Mouse (Mus musculus) limb, embryonic 15.5 days (tissue): ENCODE data around the gene Metrnl. TPM values are rescaled to one million over a fixed set of nuclear protein-coding genes. Genes with fewer than 3 reads are reported as not detected.

Source experiments
- ATAC-seq: fragments of 200-750 bp; cut with Nextera tagmentation; 2 replicates; pipeline ENCODE4 v1.8.0; 2017; ENCODE audit warnings: low read depth, moderate TSS enrichment; ENCODE audit not compliant: insufficient number of reproducible peaks, low FRiP score, low TSS enrichment
- H3K27ac ChIP-seq: fragments of 300-500 bp; sonication (generic); 2 replicates; pipeline ENCODE4 v1.5.1; 2015; ENCODE audit warnings: moderate library complexity, mild to moderate bottlenecking, inconsistent platforms
- H3K27me3 ChIP-seq: fragments of 300-500 bp; sonication (generic); 2 replicates; pipeline ENCODE4 v1.6.1; 2015; ENCODE audit warnings: inconsistent platforms
- H3K36me3 ChIP-seq: fragments of 300-500 bp; sonication (generic); 2 replicates; pipeline ENCODE4 v1.6.1; 2015; ENCODE audit warnings: inconsistent platforms
- H3K4me1 ChIP-seq: fragments of 300-500 bp; sonication (generic); 2 replicates; pipeline ENCODE4 v1.6.1; 2015; ENCODE audit warnings: inconsistent platforms
- H3K4me2 ChIP-seq: fragments of 300-500 bp; sonication (generic); 2 replicates; pipeline ENCODE4 v1.6.1; 2015; ENCODE audit warnings: mild to moderate bottlenecking, inconsistent platforms
- H3K4me3 ChIP-seq: fragments of 300-500 bp; sonication (generic); 2 replicates; pipeline ENCODE4 v1.5.1; 2015; ENCODE audit warnings: mild to moderate bottlenecking, inconsistent platforms
- H3K9ac ChIP-seq: fragments of 300-500 bp; sonication (generic); 2 replicates; pipeline ENCODE4 v1.6.1; 2015; ENCODE audit warnings: inconsistent platforms
- H3K9me3 ChIP-seq: fragments of 300-500 bp; sonication (generic); 2 replicates; pipeline ENCODE4 v1.6.1; 2016; ENCODE audit warnings: inconsistent platforms
- WGBS: fragments of 180-500 bp; shearing (Covaris S2); methylation state at CpG from one replicate; pipeline ENCODE4 v1.1.7; 2015; 5-methylcytosine and 5-hydroxymethylcytosine counted together
- polyA plus RNA-seq: library from polyadenylated mRNA; unstranded; fragments of >200 nt; fragmentation: Nextera tagmentation; extraction: Ambion mirVana; gene quantifications from 2 replicates; pipeline ENCODE4 v1.2.1, GENCODE M21; 2015

Gene Metrnl
- polyA plus RNA-seq, 1 experiment from 2014 or later = 77.1 TPM

- Histone ChIP-seq H3K36me3 (no peaks in the 10 kb centered on the region), H3K4me2 (no peak overlapping the region), H3K4me1 (peaks cover 16% of the 10 kb centered on the region), H3K9ac (no peak overlapping the region), H3K27ac (no peak overlapping the region), H3K9me3 (no peaks in the 10 kb centered on the region), H3K27me3 (no peaks in the 10 kb centered on the region), H3K4me3 (no peak overlapping the region)
- ATAC-seq = no peak
- WGBS = 78% methylated on average over 1 of the region's 1 CpGs
These were observed 41.8 kb downstream of the Metrnl start for GRCm38 (mm10) chr11:121743113-121743512.

DNA sequence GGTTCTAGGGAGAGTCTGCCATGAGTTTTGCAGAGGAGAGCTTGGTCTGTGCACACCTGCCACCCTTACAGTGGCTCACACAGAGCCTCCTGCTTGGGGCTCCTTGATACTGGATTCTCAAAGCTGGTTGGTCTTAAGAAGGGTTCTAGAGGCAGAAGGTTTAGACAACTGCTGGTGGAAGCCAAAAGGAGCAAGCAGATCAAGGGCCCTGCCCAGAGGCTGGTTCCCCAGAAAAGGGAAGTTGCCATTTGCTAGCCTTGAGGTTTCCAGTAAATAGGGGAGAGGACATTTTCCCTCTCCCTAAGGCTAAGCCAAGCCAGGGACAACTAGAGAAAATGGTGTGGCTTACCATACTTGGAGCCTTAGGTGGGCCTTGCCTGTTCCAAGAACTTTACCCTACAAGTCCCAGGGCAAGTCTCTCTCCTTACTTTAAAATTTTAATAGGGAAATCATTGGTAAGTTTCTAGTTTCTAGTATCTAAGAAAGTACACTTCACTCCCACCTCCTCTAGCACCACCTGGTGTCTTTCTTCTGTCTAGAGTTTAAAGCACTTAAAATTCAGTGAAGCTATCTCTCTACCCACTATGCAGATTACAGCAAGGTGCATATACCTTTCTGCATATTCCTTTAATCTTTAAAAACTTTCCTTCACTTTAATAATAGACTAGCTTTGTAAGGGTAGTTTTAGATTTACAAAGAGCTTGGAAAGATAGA, 42.7 kb downstream of the Metrnl start:
- Histone ChIP-seq H3K4me3 (no peak overlapping the region), H3K36me3 (no peaks in the 10 kb centered on the region), H3K9ac (no peak overlapping the region), H3K27ac (no peak overlapping the region), H3K4me2 (no peak overlapping the region), H3K4me1 (peaks cover 16% of the 10 kb centered on the region), H3K27me3 (no peaks in the 10 kb centered on the region), H3K9me3 (no peaks in the 10 kb centered on the region)
- ATAC-seq = no peak

DNA sequence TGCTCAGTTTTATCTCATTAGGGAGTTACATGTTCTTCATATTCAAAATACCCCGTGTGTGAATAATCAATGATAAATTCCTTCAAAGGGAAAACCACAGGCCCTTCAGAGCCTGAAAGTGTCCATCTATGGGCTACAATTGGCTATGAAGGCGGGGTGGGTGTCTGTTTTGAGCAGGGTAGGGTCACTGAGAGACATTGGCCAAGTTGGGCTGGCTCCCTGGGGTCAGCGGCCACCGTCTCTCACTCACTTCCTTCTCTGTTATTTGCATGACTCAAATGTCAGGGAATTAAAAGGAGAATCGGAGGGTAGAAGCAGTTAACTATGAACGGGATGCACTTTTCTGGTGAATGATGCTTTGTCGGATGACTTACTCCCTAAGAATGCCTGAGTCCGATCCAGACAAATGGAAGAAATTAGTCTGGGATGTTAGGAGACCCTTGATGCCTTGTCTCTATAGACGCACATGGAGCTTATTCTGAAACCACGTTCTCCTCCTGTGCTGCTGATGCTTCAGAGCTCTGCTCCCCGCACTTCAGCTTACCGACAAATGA, 45.7 kb downstream of the Metrnl start:
- Histone ChIP-seq H3K4me3 (no peak overlapping the region), H3K9me3 (no peaks in the 10 kb centered on the region), H3K4me2 (no peak overlapping the region), H3K36me3 (no peaks in the 10 kb centered on the region), H3K27me3 (no peaks in the 10 kb centered on the region), H3K27ac (no peak overlapping the region), H3K9ac (no peak overlapping the region), H3K4me1 (peaks cover 5% of the 10 kb centered on the region; the same call in 1 of the 2 replicates)
- no peak for ATAC-seq
- 64% methylated on average over 12 of the region's 12 CpGs for WGBS

DNA sequence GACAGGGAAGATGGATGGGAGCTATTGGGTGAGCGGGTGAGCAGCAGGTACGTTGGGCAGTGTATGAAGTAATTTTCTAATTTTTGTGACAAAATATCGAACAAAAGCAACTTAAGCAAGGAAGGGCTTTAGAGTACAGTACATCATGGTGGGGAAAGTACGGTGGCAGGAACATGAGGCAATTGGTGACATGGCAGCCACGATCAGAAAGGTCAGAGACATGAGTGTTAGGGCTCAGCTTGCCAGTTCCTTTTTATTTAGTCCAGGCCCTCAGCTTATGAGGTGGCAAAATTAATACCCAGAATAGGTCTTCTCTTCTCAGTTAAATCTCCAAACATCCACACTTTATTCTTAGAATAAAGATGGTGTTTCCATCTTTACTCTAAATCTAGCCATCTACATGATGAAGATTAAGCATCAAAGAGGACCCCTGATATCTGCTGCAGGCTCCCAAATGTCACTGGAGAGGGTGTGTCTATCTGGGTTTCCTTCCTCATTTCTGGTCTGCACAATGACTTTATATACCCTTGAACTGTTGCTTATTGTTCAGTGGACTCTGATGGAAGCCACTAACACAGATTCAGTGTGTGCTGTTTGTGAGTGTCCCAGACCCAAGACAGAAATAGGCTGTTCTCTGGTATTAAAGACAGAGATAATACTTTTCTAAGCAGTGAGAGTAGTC, 46.8 kb downstream of the Metrnl start:
- H3K4me2 ChIP-seq = no peak overlapping the region
- H3K4me1 ChIP-seq = peaks cover 5% of the 10 kb centered on the region; the same call in 1 of the 2 replicates
- H3K9ac ChIP-seq = no peak overlapping the region
- H3K27me3 ChIP-seq = no peaks in the 10 kb centered on the region
- no peak overlapping the region for H3K4me3 ChIP-seq
- no peak for ATAC-seq
- H3K27ac ChIP-seq = no peak overlapping the region
- no peaks in the 10 kb centered on the region for H3K36me3 ChIP-seq
- no peaks in the 10 kb centered on the region for H3K9me3 ChIP-seq
- WGBS = 83% methylated on average over 5 of the region's 5 CpGs

Other genes with a start within 250 kb of the Metrnl start
- gene Tbcd, start 249.6 kb upstream of the Metrnl start, polyA plus RNA-seq = 51.5 and 51.8 TPM in 2 replicates
- 37.5 and 39.1 TPM in 2 replicates for gene Zfp750, start 182.2 kb upstream of the Metrnl start, polyA plus RNA-seq
- 8.4 and 9.5 TPM in 2 replicates for gene B3gntl1, start 28.4 kb upstream of the Metrnl start, polyA plus RNA-seq
- 0.08 and 0.09 TPM in 2 replicates for gene Ptchd3, start 128.7 kb downstream of the Metrnl start, polyA plus RNA-seq